Mouse (Mus musculus) midbrain, embryonic 16.5 days (tissue): Measurements from ENCODE around the gene Mogat1. TPM values are rescaled to one million over a fixed set of nuclear protein-coding genes. Genes with fewer than 3 reads are reported as not detected.

Experiments
- polyA plus RNA-seq: library from polyadenylated mRNA; unstranded; fragments of >200 nt; fragmentation: Nextera tagmentation; extraction: Ambion mirVana; gene quantifications from 2 replicates; pipeline ENCODE4 v1.2.1, GENCODE M21; 2015

Gene Mogat1
- polyA plus RNA-seq, 1 experiment from 2014 or later, result 0.43 TPM

Other genes with a start within 250 kb of the Mogat1 start
- 1.0 and 1.6 TPM in 2 replicates for gene Sgpp2, start 200.6 kb upstream of the Mogat1 start, polyA plus RNA-seq
- gene Farsb, start 22.1 kb upstream of the Mogat1 start, polyA plus RNA-seq, result 160 and 163 TPM in 2 replicates
- gene BC035947, start 1.2 kb downstream of the Mogat1 start, polyA plus RNA-seq, result 1.5 and 1.6 TPM in 2 replicates
- gene Acsl3, start 146.8 kb downstream of the Mogat1 start, polyA plus RNA-seq, result 111 and 120 TPM in 2 replicates
- 1.6 and 1.8 TPM in 2 replicates for gene Utp14b, start 147.0 kb downstream of the Mogat1 start, polyA plus RNA-seq